Mouse (Mus musculus) testis, adult 2 months (tissue): Measurements from ENCODE around the gene Casp12. TPM values are rescaled to one million over a fixed set of nuclear protein-coding genes. Genes with fewer than 3 reads are reported as not detected.
A peak's percentile ranks its signal among the peaks of the same experiment; 100 is the strongest.

Experiments used
- H3K27ac ChIP-seq: fragments of 200-500 bp; 2 replicates; pipeline ENCODE4 v1.5.1; 2012; ENCODE audit warnings: low read depth, low read length; ENCODE audit not compliant: control insufficient read depth, insufficient read depth
- H3K27me3 ChIP-seq: fragments of 200-500 bp; 2 replicates; pipeline ENCODE4 v1.6.1; 2012; ENCODE audit warnings: mild to moderate bottlenecking, low read length, moderate library complexity; ENCODE audit not compliant: control insufficient read depth, insufficient read depth
- H3K36me3 ChIP-seq: fragments of 200-500 bp; 2 replicates; pipeline ENCODE4 v1.6.1; 2012; ENCODE audit warnings: mild to moderate bottlenecking, low read length; ENCODE audit not compliant: control insufficient read depth, insufficient read depth
- H3K4me1 ChIP-seq: fragments of 200-500 bp; 2 replicates; pipeline ENCODE4 v1.6.1; 2012; ENCODE audit warnings: low read length; ENCODE audit not compliant: control insufficient read depth, insufficient read depth
- H3K4me3 ChIP-seq: fragments of 200-500 bp; 2 replicates; pipeline ENCODE4 v1.5.1; 2012; ENCODE audit warnings: low read depth, mild to moderate bottlenecking, low read length, moderate library complexity, mixed read lengths; ENCODE audit not compliant: control insufficient read depth
- CTCF ChIP-seq: fragments of 200-500 bp; IDR thresholded peaks from 2 replicates; pipeline ENCODE4 v1.5.1; 2012; ENCODE audit warnings: low read depth, mild to moderate bottlenecking, inconsistent platforms, low read length, moderate library complexity; ENCODE audit not compliant: control insufficient read depth, insufficient read depth, insufficient replicate concordance
- POLR2A ChIP-seq: fragments of 200-500 bp; IDR thresholded peaks from 2 replicates; pipeline ENCODE4 v1.6.1; 2012; ENCODE audit warnings: low read depth, mild to moderate bottlenecking, inconsistent platforms, low read length, moderate library complexity; ENCODE audit not compliant: control insufficient read depth
- polyA plus RNA-seq: library from polyadenylated mRNA; depleted of rRNA; stranded (reverse); fragments of >200 nt; gene quantifications from 2 replicates; pipeline ENCODE4 v1.2.3, GENCODE M21; 2012; rRNA removed

Gene Casp12
- 0.38 and 0.44 TPM in 2 replicates for polyA plus RNA-seq

DNA sequence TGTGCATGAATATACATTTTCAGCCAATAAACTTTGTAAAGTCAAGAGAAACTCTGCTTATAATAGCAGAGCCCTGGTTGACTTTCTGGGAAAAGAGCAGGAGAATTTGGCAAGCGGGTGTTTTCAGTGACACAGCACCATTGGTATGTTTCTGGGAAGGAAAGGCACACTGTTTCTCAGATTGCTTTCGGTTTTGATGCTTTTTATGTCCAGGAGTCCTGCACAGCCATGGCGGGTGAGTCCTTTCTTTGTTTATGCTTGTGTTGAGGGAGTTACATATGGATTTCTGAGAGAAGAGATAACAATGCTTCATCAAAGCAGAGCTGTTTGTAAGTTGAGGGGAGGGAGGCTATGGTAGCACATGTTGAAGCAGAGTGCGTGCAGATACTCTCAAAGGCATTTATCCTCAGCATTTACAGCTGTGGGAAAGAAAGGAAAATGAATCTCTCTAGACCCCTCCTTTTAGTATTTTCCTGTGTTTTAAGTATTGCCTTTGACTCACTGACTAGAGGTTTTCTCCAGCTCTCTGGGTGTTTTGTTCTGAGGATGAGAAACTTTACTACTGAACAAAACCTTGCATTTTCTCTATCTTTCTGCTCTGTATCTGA is at the start of gene Casp12:
Gene Casp12 (plus strand): TSS at position 140 of the 608 bp plus-strand sequence.
- H3K4me3 ChIP-seq, result no peak within 1 kb of the TSS; the same call in 1 of the 2 replicates

DNA sequence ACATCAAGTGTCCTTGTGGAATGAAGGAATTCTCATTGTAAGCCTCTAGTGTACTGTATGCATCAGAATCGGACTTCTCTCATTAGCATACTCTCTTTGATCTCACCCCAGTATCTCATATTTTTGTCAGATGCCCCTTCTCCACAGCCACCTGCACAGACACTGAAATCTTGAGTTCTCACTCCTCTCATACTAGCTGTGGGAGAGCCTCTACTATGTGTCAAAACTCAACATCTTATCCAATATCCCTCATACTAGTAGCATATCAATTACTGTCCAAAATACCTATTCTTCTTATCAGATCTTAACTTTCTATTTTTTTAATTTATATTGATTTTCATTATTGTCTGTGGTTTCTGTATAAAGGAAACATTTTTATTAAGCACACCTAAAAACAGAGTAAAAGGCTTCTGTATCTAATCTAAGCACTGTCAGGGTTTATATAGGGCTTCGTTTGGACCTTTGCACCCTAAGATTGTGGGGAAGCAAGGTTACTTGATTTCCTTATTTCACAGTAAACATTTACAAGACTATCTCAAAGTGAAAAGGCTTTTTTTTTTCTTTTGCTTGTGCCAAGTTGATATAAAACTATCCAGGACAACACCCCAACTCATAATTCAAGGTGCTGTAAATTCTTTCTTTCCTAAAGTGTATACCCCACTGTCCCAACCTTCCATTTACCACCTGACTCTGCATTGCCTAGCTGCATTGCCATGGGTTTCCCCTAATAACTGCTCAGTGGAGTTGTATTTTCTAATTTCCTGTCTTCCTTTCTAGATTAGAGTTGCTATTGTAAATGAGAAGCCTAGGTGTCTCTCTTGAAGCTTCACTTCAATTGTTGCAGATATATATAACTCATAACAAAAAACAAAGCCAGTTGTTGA is 48.6 kb upstream of the Casp12 start:
- H3K4me1 ChIP-seq, result no peaks in the 10 kb centered on the region
- H3K36me3 ChIP-seq, result no peaks in the 10 kb centered on the region
- H3K4me3 ChIP-seq, result no peak overlapping the region
- no peak for TF ChIP-seq CTCF
- H3K27me3 ChIP-seq, result no peaks in the 10 kb centered on the region
- H3K27ac ChIP-seq, result no peak overlapping the region

More for the DNA sequence above, at the start of gene Casp12:
- no peaks in the 10 kb centered on the region for H3K36me3 ChIP-seq
- H3K27ac ChIP-seq, result peak within 1 kb of the TSS; percentile 32; the same call in 1 of the 2 replicates
- no peaks in the 10 kb centered on the region for H3K27me3 ChIP-seq
- no peaks in the 10 kb centered on the region for H3K4me1 ChIP-seq
- TF ChIP-seq CTCF (no peak), POLR2A (no peak)

DNA sequence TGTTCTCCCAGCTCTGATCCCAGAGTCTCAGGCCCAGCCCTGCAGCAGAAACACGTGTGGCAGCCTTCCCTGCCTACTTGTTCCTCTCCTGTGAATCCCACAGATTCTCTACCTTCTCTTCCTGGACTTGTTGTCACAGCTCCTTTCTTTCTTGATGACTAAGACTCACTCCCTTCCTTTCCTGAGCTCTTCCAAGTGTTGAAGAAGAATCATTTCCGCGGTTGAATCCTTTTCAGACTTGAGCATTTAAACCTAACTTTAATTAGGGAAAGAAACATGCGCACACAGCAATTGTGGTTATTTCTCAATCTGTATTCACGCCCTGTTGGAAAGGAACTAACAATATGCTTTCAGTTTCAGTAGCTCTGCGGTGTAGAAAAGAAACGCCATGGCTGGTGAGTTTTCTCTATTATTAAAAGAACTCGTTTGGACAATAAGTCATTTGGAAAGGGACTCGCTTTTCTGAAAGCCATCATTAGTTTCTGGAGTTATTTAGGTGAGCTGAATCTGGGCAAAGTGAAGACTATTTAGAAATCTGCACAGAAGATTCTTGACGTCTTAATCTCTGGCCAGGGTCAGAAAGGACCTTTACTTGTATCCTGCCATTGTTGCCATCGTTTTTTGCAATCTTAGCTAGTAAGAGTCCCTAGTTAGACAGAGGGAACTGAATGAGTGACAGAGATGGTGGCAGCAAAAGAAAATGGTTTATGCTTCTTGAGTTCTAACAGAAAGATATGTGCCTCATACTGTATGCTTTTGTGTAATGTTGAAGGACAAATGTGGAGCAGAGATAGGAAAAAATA is 46.7 kb upstream of the Casp12 start, which contains the start of gene Casp1:
Gene Casp1 (plus strand): TSS at position 189 of the 803 bp plus-strand sequence.
- no peak for TF ChIP-seq CTCF
- TF ChIP-seq POLR2A, result no peak
- Histone ChIP-seq H3K27ac (no peak within 1 kb of the TSS), H3K4me1 (no peaks in the 10 kb centered on the region), H3K4me3 (no peak within 1 kb of the TSS), H3K27me3 (no peaks in the 10 kb centered on the region), H3K36me3 (no peaks in the 10 kb centered on the region)

- Histone ChIP-seq H3K4me3 (no peak overlapping the region), H3K4me1 (no peaks in the 10 kb centered on the region), H3K36me3 (no peaks in the 10 kb centered on the region), H3K27me3 (no peaks in the 10 kb centered on the region), H3K27ac (no peak overlapping the region)
- no peak for TF ChIP-seq CTCF
- TF ChIP-seq POLR2A, result no peak
These were observed 46.2 kb upstream of the Casp12 start for GRCm38 (mm10) chr9:5299132-5299381.

GRCm38 (mm10) chr9:5308561-5308960 is 36.7 kb upstream of the Casp12 start, which contains the start of gene Casp4:
Gene Casp4, plus strand, starts transcription at chr9:5308828.
- Histone ChIP-seq H3K4me1 (no peaks in the 10 kb centered on the region), H3K27ac (no peak within 1 kb of the TSS), H3K4me3 (no peak within 1 kb of the TSS), H3K27me3 (no peaks in the 10 kb centered on the region), H3K36me3 (no peaks in the 10 kb centered on the region)
- no peak for TF ChIP-seq POLR2A
- no peak for TF ChIP-seq CTCF

DNA sequence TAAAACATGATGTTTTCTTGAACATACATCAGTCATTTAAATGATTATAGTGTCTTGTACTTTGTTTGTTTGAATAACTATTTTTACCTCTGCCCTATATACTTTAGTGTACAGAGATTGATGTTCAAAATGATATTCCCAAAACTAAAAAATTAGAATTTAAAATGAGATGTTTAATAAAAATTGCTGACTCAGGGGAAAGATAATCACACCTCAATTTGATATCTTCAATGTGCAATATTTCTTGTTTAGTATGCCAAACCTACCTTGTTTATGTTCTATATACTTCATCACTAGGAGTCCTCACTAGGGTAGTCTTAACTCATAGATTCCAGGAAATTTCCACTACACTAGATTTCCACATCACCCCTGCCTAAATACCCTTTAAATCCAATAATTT is 35.1 kb upstream of the Casp12 start:
- Histone ChIP-seq H3K4me3 (no peak overlapping the region), H3K27me3 (no peaks in the 10 kb centered on the region), H3K36me3 (no peaks in the 10 kb centered on the region), H3K27ac (no peak overlapping the region), H3K4me1 (no peaks in the 10 kb centered on the region)
- TF ChIP-seq POLR2A (no peak), CTCF (no peak)

- H3K4me3 ChIP-seq, result no peak overlapping the region
- H3K27me3 ChIP-seq, result no peaks in the 10 kb centered on the region
- TF ChIP-seq POLR2A (no peak), CTCF (no peak)
- no peaks in the 10 kb centered on the region for H3K36me3 ChIP-seq
- no peak overlapping the region for H3K27ac ChIP-seq
- H3K4me1 ChIP-seq, result no peaks in the 10 kb centered on the region
These were observed 33.8 kb upstream of the Casp12 start for GRCm38 (mm10) chr9:5311435-5311834.
